ENCODE assay signal across 22 mouse cellular contexts in the genomic region with DNA sequence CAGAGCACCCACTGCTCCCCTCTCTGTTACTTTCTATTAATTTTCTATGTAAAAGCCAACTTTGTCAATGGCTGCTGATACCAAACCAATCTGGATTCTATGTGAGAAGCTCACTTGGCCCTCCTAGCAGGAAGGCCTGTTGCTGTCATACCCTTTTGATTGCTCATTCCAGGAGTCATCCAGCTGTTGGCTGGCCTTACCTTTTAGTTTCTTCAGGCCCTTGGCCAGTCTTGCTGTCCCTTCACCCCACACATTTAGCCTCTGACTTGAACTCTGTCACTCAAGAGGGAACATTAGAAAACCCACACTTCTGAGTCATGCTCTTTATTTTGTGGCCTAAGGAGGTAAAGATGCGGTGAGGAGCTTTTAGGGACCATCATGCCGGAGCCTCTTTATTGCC.
A peak's percentile ranks its signal among the peaks of the same experiment; 100 is the strongest.
DNase-seq lines count a peak whose midpoint lies in the region; TF ChIP-seq lines count a peak whose summit lies in the region.
"Had no signal": no experiment of that assay in that cellular context is flagged by ENCODE, and none has a peak within 500 bp of the region (broad histone marks: within the 10 kb centered on the region; RNA-seq: fewer than 3 reads in every experiment).

No protein-coding gene starts in this region.

- no peak for TF ChIP-seq CTCF in layer of hippocampus, adult 2 months (conservative IDR thresholded peaks at IDR 0.05)

- no peak overlapping the region for H3K4me3 ChIP-seq in layer of hippocampus, adult 2 months
- H3K4me3 ChIP-seq: embryonic facial prominence, embryonic 10.5 days; embryonic facial prominence, embryonic 12.5 days; forebrain, embryonic 13.5 days; forebrain, embryonic 15.5 days had no signal

- H3K27ac ChIP-seq in layer of hippocampus, adult 2 months, result 0 out of 2 replicates have a peak overlapping the region, but pooled peaks have one; percentile 11
- H3K27ac ChIP-seq: embryonic facial prominence, embryonic 10.5 days; embryonic facial prominence, embryonic 12.5 days had no signal

- peak; percentile 12 for DNase-seq in gastrocnemius, postnatal 25 days
- no peak for DNase-seq in gastrocnemius, postnatal 36 days
- DNase-seq in layer of hippocampus, adult 2 months (ENCODE audit: low spot score in 2 of 2), result no peak
- no peak for DNase-seq in layer of hippocampus, postnatal 10 days (ENCODE audit: low spot score in 2 of 2)
- peak; percentile 46 for DNase-seq in 3T3-L1 (ENCODE audit: low read depth, low spot score)
- DNase-seq in adipocyte (ENCODE audit: low spot score), result peak; percentile 46
- no peak for DNase-seq in cerebellum, postnatal 36 days
- no peak for DNase-seq in embryo, embryonic 10.5 days (ENCODE audit: low spot score)
- DNase-seq: adrenal gland, adult 2 months; adrenal gland, postnatal 10 days; adrenal gland, postnatal 25 days; B cell, adult 2 months; cerebellum, adult 11-12 months; cerebellum, adult 2 months; cerebellum, adult 9-10 months; cerebellum, postnatal 10 days; cerebellum, postnatal 25 days; forebrain, postnatal 0 days had no signal

- intact Hi-C loops in gastrocnemius, postnatal 36 days (cut with DNase I), result no loop called here

Comparison
In these comparisons a context has a peak if more than half of its experiments do, and no peak if none do; other contexts are left out.
1. DNase-seq: peak in gastrocnemius, postnatal 25 days (single experiment), 3T3-L1 (single experiment) and adipocyte (single experiment); none in gastrocnemius, postnatal 36 days (0 of 2), layer of hippocampus, adult 2 months (0 of 2), layer of hippocampus, postnatal 10 days (0 of 2), cerebellum, postnatal 36 days (0 of 2) and embryo, embryonic 10.5 days (single experiment).